Mouse (Mus musculus) intestine, embryonic 14.5 days (tissue): ENCODE measurements around the gene Dmrt3. TPM values are rescaled to one million over a fixed set of nuclear protein-coding genes. Genes with fewer than 3 reads are reported as not detected.

Source experiments
- ATAC-seq: fragments of 200-750 bp; cut with Nextera tagmentation; replicated peaks from 2 replicates; pipeline ENCODE4 v1.8.0; 2017; ENCODE audit warnings: low read depth, moderate number of reproducible peaks, moderate TSS enrichment, moderate library complexity; ENCODE audit not compliant: low FRiP score, low TSS enrichment
- DNase-seq: peaks from one replicate; pipeline ENCODE4 v3.0.0-alpha.2; 2018; ENCODE audit warnings: low spot score
- H3K27ac ChIP-seq: fragments of 300-500 bp; sonication (generic); 2 replicates; pipeline ENCODE4 v1.5.1; 2014; ENCODE audit warnings: low read depth, mild to moderate bottlenecking, control low read depth
- H3K27me3 ChIP-seq: fragments of 300-500 bp; sonication (generic); replicated peaks from 2 replicates; pipeline ENCODE4 v1.6.1; 2014; ENCODE audit warnings: low read length, control low read depth; ENCODE audit not compliant: control insufficient read depth, insufficient read depth
- H3K36me3 ChIP-seq: fragments of 300-500 bp; sonication (generic); 2 replicates; pipeline ENCODE4 v1.6.1; 2014; ENCODE audit warnings: low read length, control low read depth; ENCODE audit not compliant: control insufficient read depth, insufficient read depth
- H3K4me1 ChIP-seq: fragments of 300-500 bp; sonication (generic); replicated peaks from 2 replicates; pipeline ENCODE4 v1.6.1; 2014; ENCODE audit warnings: low read length, control low read depth, mixed read lengths; ENCODE audit not compliant: control insufficient read depth, insufficient read depth
- H3K4me2 ChIP-seq: fragments of 300-500 bp; sonication (generic); 2 replicates; pipeline ENCODE4 v1.6.1; 2014; ENCODE audit warnings: low read length
- H3K4me3 ChIP-seq: fragments of 300-500 bp; sonication (generic); 2 replicates; pipeline ENCODE4 v1.5.1; 2014; ENCODE audit warnings: low read depth, low read length, control low read depth, mixed read lengths
- H3K9ac ChIP-seq: fragments of 300-500 bp; sonication (generic); 2 replicates; pipeline ENCODE4 v1.6.1; 2014; ENCODE audit warnings: mild to moderate bottlenecking, low read length
- H3K9me3 ChIP-seq: fragments of 300-500 bp; sonication (generic); 2 replicates; pipeline ENCODE4 v1.6.1; 2016; ENCODE audit warnings: low read length, control low read depth; ENCODE audit not compliant: control insufficient read depth
- WGBS: fragments of 180-500 bp; shearing (Covaris S2); extraction: QIAGEN DNeasy Blood & Tissue Kit; methylation state at CpG from one replicate; pipeline ENCODE4 v1.1.7; 2014; 5-methylcytosine and 5-hydroxymethylcytosine counted together
- polyA plus RNA-seq: library from polyadenylated mRNA; unstranded; fragments of >200 nt; fragmentation: Nextera tagmentation; extraction: Ambion mirVana; gene quantifications from 2 replicates; pipeline ENCODE4 v1.2.1, GENCODE M21; 2014

The Dmrt3 gene
- polyA plus RNA-seq, 1 experiment from 2014 or later = 0.45 TPM

GRCm38 (mm10) chr19:25638766-25639361 lies 28.8 kb downstream of the Dmrt3 start:
- H3K36me3 ChIP-seq = no peaks in the 10 kb centered on the region
- no peak overlapping the region for H3K27ac ChIP-seq
- no peaks in the 10 kb centered on the region for H3K27me3 ChIP-seq
- 72% methylated on average over 11 of the region's 11 CpGs for WGBS
- DNase-seq (no peak), ATAC-seq (no peak)
- H3K9ac ChIP-seq = no peak overlapping the region
- 0 out of 2 replicates have a peak, but pooled peaks cover 3% of the 10 kb centered on the region for H3K4me1 ChIP-seq
- H3K4me3 ChIP-seq = no peak overlapping the region
- H3K9me3 ChIP-seq = no peaks in the 10 kb centered on the region
- no peak overlapping the region for H3K4me2 ChIP-seq

GRCm38 (mm10) chr19:25641786-25642185 lies 31.7 kb downstream of the Dmrt3 start:
- 88% methylated on average over 6 of the region's 6 CpGs for WGBS
- H3K27me3 ChIP-seq = no peaks in the 10 kb centered on the region
- H3K9me3 ChIP-seq = no peaks in the 10 kb centered on the region
- no peak overlapping the region for H3K27ac ChIP-seq
- no peaks in the 10 kb centered on the region for H3K36me3 ChIP-seq
- no peak overlapping the region for H3K4me2 ChIP-seq
- ATAC-seq (no peak), DNase-seq (no peak)
- no peak overlapping the region for H3K9ac ChIP-seq
- no peak overlapping the region for H3K4me3 ChIP-seq
- no peaks in the 10 kb centered on the region for H3K4me1 ChIP-seq

- no peaks in the 10 kb centered on the region for H3K9me3 ChIP-seq
- ATAC-seq (no peak), DNase-seq (no peak)
- H3K36me3 ChIP-seq = no peaks in the 10 kb centered on the region
- no peak overlapping the region for H3K4me2 ChIP-seq
- H3K27me3 ChIP-seq = 0 out of 2 replicates have a peak, but pooled peaks cover 3% of the 10 kb centered on the region
- H3K9ac ChIP-seq = no peak overlapping the region
- no peak overlapping the region for H3K4me3 ChIP-seq
- H3K27ac ChIP-seq = no peak overlapping the region
- no peaks in the 10 kb centered on the region for H3K4me1 ChIP-seq
- WGBS = 59% methylated on average over 3 of the region's 3 CpGs
These were observed 37.0 kb downstream of the Dmrt3 start for GRCm38 (mm10) chr19:25647136-25647535.

GRCm38 (mm10) chr19:25648701-25649100 lies 38.6 kb downstream of the Dmrt3 start:
- WGBS = 67% methylated on average over 4 of the region's 4 CpGs
- no peak for DNase-seq
- Histone ChIP-seq H3K9ac (no peak overlapping the region), H3K4me2 (no peak overlapping the region), H3K36me3 (no peaks in the 10 kb centered on the region), H3K4me3 (no peak overlapping the region), H3K27ac (no peak overlapping the region), H3K27me3 (0 out of 2 replicates have a peak, but pooled peaks cover 3% of the 10 kb centered on the region), H3K9me3 (no peaks in the 10 kb centered on the region), H3K4me1 (no peaks in the 10 kb centered on the region)
- ATAC-seq = no peak

GRCm38 (mm10) chr19:25650474-25650873 lies 40.4 kb downstream of the Dmrt3 start:
- Histone ChIP-seq H3K4me2 (no peak overlapping the region), H3K4me1 (no peaks in the 10 kb centered on the region), H3K27me3 (0 out of 2 replicates have a peak, but pooled peaks cover 3% of the 10 kb centered on the region), H3K4me3 (no peak overlapping the region), H3K27ac (no peak overlapping the region), H3K9ac (no peak overlapping the region), H3K9me3 (no peaks in the 10 kb centered on the region), H3K36me3 (no peaks in the 10 kb centered on the region)
- ATAC-seq = no peak
- DNase-seq = no peak
- WGBS = 73% methylated on average over 10 of the region's 10 CpGs

- Histone ChIP-seq H3K4me1 (no peaks in the 10 kb centered on the region), H3K36me3 (no peaks in the 10 kb centered on the region), H3K4me3 (no peak overlapping the region), H3K9me3 (no peaks in the 10 kb centered on the region), H3K27me3 (0 out of 2 replicates have a peak, but pooled peaks cover 3% of the 10 kb centered on the region), H3K4me2 (no peak overlapping the region), H3K27ac (no peak overlapping the region), H3K9ac (no peak overlapping the region)
- ATAC-seq (no peak), DNase-seq (no peak)
- WGBS = 65% methylated on average over 5 of the region's 5 CpGs
These were observed 42.5 kb downstream of the Dmrt3 start for GRCm38 (mm10) chr19:25652560-25652959.

GRCm38 (mm10) chr19:25654034-25654749 lies 44.1 kb downstream of the Dmrt3 start:
- ATAC-seq (no peak), DNase-seq (no peak)
- H3K4me1 ChIP-seq = no peaks in the 10 kb centered on the region
- H3K4me3 ChIP-seq = no peak overlapping the region
- no peak overlapping the region for H3K4me2 ChIP-seq
- no peaks in the 10 kb centered on the region for H3K9me3 ChIP-seq
- no peaks in the 10 kb centered on the region for H3K36me3 ChIP-seq
- 0 out of 2 replicates have a peak, but pooled peaks cover 3% of the 10 kb centered on the region for H3K27me3 ChIP-seq
- H3K9ac ChIP-seq = no peak overlapping the region
- 44% methylated on average over 12 of the region's 12 CpGs for WGBS
- H3K27ac ChIP-seq = no peak overlapping the region

- DNase-seq (peak; percentile 55), ATAC-seq (no peak)
- Histone ChIP-seq H3K9me3 (no peaks in the 10 kb centered on the region), H3K27ac (no peak overlapping the region), H3K9ac (no peak overlapping the region), H3K4me1 (no peaks in the 10 kb centered on the region; the same call in 1 of the 2 replicates), H3K4me2 (peak overlapping the region; percentile 33), H3K4me3 (no peak overlapping the region), H3K36me3 (no peaks in the 10 kb centered on the region), H3K27me3 (peaks cover 76% of the 10 kb centered on the region)
- WGBS = 3% methylated on average over 31 of the region's 31 CpGs
These were observed 55.6 kb downstream of the Dmrt3 start for GRCm38 (mm10) chr19:25665486-25666339.
